Mouse (Mus musculus): ENCODE measurements around the gene Ssr2. TPM values are rescaled to one million over a fixed set of nuclear protein-coding genes. Genes with fewer than 3 reads are reported as not detected.

Gene Ssr2
- polyA plus RNA-seq, 1 experiment from 2014 or later: 187 TPM

DNA sequence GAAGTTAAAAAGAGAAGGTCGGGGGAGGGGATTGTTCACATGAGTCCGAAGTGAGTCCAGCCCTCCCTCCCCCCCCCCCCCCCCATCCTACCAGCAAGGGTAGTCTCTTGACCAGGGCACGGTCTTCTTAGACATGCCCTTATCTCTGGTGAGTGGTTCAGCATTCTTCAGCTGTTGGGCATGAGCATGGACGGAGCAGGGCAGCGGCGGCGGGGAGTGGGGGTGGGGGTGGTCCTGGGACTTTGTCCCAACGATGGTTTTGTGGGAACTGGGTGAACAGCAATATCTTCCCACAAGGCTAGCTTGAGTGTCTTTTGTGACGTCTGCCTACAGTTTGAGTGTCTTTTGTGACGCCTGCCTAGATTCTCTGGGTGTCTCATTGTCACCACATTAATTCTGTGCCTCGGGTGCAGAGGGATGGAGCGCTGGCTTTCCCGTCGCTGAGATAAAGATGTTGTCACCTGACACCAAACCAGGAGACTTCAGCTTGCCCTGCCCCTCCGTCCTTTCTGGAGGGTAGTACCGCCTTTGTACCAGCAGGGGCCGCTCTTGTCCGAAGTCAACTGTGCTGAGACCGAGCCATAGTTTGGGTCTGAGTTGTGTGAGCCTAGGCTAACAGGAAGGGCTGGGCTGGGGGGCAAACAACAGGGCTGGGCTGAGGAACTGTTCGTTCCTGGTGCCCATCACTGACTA lies 31.5 kb downstream of the Ssr2 start:
- Histone ChIP-seq H3K36me3 (no peaks in the 10 kb centered on the region), H3K4me3 (replicated peaks) (peak overlapping the region; percentile 25; the same call in 1 of the 2 replicates), H3K27me3 (peaks cover 4% of the 10 kb centered on the region; the same call in 1 of the 2 replicates), H3K4me1 (replicated peaks) (peaks cover 28% of the 10 kb centered on the region), H3K27ac (no peak overlapping the region), H3K4me2 (peak overlapping the region; percentile 51), H3K9ac (peak overlapping the region; percentile 41; the same call in 1 of the 2 replicates), H3K9me3 (replicated peaks) (no peaks in the 10 kb centered on the region)
- under 1% methylated on average over 20 of the region's 20 CpGs for WGBS (ENCODE audit: insufficient replicate concordance)
- DNase-seq (peak; percentile 80), ATAC-seq (ENCODE audit: low read depth) (peak; percentile 77)

GRCm38 (mm10) chr3:88607758-88608138 lies 32.1 kb downstream of the Ssr2 start:
- Histone ChIP-seq H3K27ac (no peak overlapping the region), H3K4me1 (replicated peaks) (peaks cover 28% of the 10 kb centered on the region), H3K9me3 (replicated peaks) (no peaks in the 10 kb centered on the region), H3K4me3 (replicated peaks) (no peak overlapping the region), H3K36me3 (no peaks in the 10 kb centered on the region), H3K9ac (peak overlapping the region; percentile 41; the same call in 1 of the 2 replicates), H3K27me3 (peaks cover 4% of the 10 kb centered on the region; the same call in 1 of the 2 replicates), H3K4me2 (peak overlapping the region; percentile 51)
- 23% methylated on average over 10 of the region's 10 CpGs for WGBS (ENCODE audit: insufficient replicate concordance)
- no peak for DNase-seq
- peak; percentile 25 for ATAC-seq (ENCODE audit: low read depth)

DNA sequence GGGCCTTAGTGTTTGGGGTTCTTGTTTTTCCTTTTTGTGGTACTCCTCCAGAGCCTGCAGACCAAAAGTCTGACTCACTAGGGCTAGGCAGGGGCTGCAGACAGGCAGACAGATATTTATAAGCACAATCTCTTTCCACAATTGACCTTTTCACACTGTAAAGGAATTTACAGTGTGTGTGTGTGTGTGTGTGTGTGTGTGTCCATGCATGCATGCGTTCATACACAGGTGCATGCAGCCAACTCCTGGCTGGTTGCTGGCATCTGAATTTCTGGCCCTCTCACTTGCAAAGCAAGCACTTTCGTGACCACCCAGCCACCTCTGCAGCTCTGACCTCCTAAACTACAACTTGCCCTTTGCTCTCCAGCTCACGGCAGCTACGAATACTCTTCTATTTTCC lies 33.4 kb downstream of the Ssr2 start:
- Histone ChIP-seq H3K4me2 (no peak overlapping the region), H3K9me3 (replicated peaks) (no peaks in the 10 kb centered on the region), H3K4me1 (replicated peaks) (peaks cover 22% of the 10 kb centered on the region), H3K36me3 (no peaks in the 10 kb centered on the region), H3K4me3 (replicated peaks) (no peak overlapping the region), H3K27me3 (peaks cover 4% of the 10 kb centered on the region; the same call in 1 of the 2 replicates), H3K9ac (no peak overlapping the region), H3K27ac (no peak overlapping the region)
- DNase-seq (no peak), ATAC-seq (ENCODE audit: low read depth) (no peak)
- WGBS (ENCODE audit: insufficient replicate concordance): 67% methylated on average over 4 of the region's 4 CpGs

DNA sequence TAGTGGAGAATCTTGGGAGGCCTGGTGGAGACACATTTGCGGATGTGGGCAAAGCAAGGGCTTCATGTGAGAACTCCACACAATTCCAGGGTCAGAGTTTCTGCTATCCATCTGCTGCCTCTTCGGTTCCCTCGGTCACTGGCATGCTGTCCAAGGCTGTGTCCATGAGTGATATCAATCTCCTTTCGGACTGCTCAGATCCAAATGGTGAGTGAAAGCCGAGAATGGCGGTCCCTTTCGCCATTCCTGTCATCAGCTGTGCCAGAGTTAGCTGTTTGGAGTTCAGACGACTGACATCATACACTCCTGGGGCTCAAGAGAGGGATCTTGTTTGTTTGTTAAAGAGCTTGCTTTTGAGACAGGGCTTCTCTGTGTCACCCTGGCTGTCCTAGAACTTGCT lies 38.7 kb downstream of the Ssr2 start:
- no peak for DNase-seq
- WGBS (ENCODE audit: insufficient replicate concordance): 71% methylated on average over 8 of the region's 8 CpGs
- no peaks in the 10 kb centered on the region for H3K27me3 ChIP-seq
- H3K36me3 ChIP-seq: no peaks in the 10 kb centered on the region
- no peak for ATAC-seq (ENCODE audit: low read depth)
- H3K4me1 ChIP-seq (replicated peaks): peaks cover 22% of the 10 kb centered on the region
- no peak overlapping the region for H3K4me3 ChIP-seq (replicated peaks)
- no peak overlapping the region for H3K4me2 ChIP-seq
- no peaks in the 10 kb centered on the region for H3K9me3 ChIP-seq (replicated peaks)
- H3K27ac ChIP-seq: no peak overlapping the region
- H3K9ac ChIP-seq: no peak overlapping the region

DNA sequence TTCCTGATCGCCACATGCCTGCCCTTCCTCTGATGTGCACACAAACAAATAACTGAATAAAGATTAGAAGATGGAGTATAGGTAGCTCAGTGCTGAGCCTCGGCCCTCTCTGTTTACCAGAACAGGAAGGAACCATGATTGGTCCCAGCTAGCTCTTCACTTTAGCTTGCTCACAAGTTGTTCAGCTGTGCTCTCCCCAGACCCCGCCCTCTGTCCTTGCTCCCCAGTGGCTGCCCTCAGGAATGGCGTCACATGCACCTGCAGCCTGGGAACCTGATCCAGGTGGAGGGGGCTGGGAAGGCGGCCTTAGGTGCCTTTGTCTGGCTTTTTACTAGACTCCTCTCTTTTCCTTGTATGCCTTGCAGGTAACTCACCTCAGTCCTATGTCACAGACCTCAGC lies 39.4 kb downstream of the Ssr2 start:
- H3K27me3 ChIP-seq: no peaks in the 10 kb centered on the region
- ATAC-seq (ENCODE audit: low read depth) (no peak), DNase-seq (no peak)
- no peak overlapping the region for H3K4me2 ChIP-seq
- H3K9ac ChIP-seq: no peak overlapping the region
- WGBS (ENCODE audit: insufficient replicate concordance): 59% methylated on average over 5 of the region's 5 CpGs
- H3K27ac ChIP-seq: no peak overlapping the region
- peaks cover 29% of the 10 kb centered on the region for H3K4me1 ChIP-seq (replicated peaks)
- H3K9me3 ChIP-seq (replicated peaks): no peaks in the 10 kb centered on the region
- no peak overlapping the region for H3K4me3 ChIP-seq (replicated peaks)
- no peaks in the 10 kb centered on the region for H3K36me3 ChIP-seq

GRCm38 (mm10) chr3:88615902-88616391 lies 40.3 kb downstream of the Ssr2 start:
- H3K4me1 ChIP-seq (replicated peaks): peaks cover 37% of the 10 kb centered on the region
- 69% methylated on average over 9 of the region's 9 CpGs for WGBS (ENCODE audit: insufficient replicate concordance)
- H3K27me3 ChIP-seq: 0 out of 2 replicates have a peak, but pooled peaks cover 5% of the 10 kb centered on the region
- H3K9ac ChIP-seq: no peak overlapping the region
- no peaks in the 10 kb centered on the region for H3K36me3 ChIP-seq
- no peaks in the 10 kb centered on the region for H3K9me3 ChIP-seq (replicated peaks)
- ATAC-seq (ENCODE audit: low read depth): no peak
- no peak overlapping the region for H3K4me3 ChIP-seq (replicated peaks)
- DNase-seq: no peak
- H3K4me2 ChIP-seq: no peak overlapping the region
- no peak overlapping the region for H3K27ac ChIP-seq

DNA sequence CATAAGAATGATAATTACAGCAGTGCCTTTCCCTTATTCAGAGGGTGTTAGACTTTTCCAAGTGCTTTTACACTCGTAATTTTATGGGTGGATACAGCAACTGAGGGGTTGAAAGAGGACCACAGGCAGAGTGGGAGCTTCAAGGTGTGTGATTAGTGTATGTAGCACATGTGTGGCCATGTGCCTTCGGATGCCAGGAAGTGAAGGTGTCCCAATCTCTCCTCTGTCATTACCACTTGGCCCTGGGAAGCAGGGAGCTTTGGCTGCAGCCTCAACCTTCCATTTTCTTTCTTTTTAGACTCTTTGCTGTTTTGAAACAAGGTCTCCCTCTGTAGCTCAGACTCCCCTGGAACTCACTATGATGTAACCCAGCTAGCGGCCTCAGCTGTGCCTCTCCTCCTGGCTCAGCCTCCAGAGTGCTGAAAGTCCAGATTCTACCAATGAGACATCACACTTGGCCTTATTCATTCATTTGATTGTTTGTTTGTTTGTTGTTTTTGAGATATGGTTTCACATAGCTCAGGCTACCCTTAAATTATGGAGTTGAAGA lies 41.4 kb downstream of the Ssr2 start:
- no peaks in the 10 kb centered on the region for H3K36me3 ChIP-seq
- H3K4me1 ChIP-seq (replicated peaks): peaks cover 48% of the 10 kb centered on the region
- H3K27ac ChIP-seq: no peak overlapping the region
- no peak overlapping the region for H3K9ac ChIP-seq
- 0 out of 2 replicates have a peak, but pooled peaks cover 5% of the 10 kb centered on the region for H3K27me3 ChIP-seq
- ATAC-seq (ENCODE audit: low read depth): no peak
- H3K4me2 ChIP-seq: no peak overlapping the region
- no peak overlapping the region for H3K4me3 ChIP-seq (replicated peaks)
- H3K9me3 ChIP-seq (replicated peaks): no peaks in the 10 kb centered on the region
- no peak for DNase-seq
- WGBS (ENCODE audit: insufficient replicate concordance): 59% methylated on average over 3 of the region's 3 CpGs

DNA sequence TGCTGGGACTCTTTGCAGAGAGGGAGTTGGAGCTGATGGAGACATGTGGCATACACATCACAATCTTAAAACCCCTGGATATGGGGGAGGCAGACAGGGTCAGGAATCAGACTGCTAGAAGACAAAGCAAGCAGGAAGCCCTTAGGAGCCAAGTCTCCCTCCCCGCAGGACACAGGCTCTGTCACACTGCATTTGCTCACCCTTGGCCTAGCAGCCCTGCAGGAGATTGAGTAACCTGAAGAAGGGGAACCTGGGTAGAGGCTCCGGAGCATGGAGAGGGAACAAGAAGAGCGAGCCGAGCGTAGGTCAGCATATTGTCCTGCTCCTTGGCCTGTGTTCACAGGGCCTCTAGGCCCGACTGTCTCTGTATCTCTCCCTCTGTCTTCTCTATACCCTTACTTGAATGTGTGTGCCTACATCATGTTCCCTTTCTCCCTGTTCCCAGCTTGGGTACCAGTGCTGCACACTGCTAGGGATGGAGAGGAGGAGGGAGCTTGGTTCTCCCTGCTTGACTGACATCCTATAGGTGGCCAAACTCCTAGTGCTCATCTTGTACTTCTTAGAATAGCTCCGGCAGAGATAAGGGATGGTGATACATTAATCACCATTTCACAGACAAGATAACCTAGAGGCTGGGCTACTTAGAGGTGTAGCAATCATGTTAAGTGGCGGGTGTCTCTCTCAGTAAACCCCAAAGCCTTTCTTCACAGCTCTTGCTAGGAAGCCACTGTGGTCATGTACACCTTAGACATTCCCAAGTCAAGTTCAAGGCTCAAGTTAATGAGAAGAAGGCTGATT lies 42.6 kb downstream of the Ssr2 start:
- Histone ChIP-seq H3K36me3 (no peaks in the 10 kb centered on the region), H3K9me3 (replicated peaks) (no peaks in the 10 kb centered on the region), H3K4me1 (replicated peaks) (peaks cover 60% of the 10 kb centered on the region), H3K4me3 (replicated peaks) (no peak overlapping the region), H3K9ac (no peak overlapping the region), H3K27ac (no peak overlapping the region), H3K27me3 (0 out of 2 replicates have a peak, but pooled peaks cover 5% of the 10 kb centered on the region), H3K4me2 (no peak overlapping the region)
- 58% methylated on average over 8 of the region's 8 CpGs for WGBS (ENCODE audit: insufficient replicate concordance)
- ATAC-seq (ENCODE audit: low read depth): peak; percentile 37
- DNase-seq: no peak

DNA sequence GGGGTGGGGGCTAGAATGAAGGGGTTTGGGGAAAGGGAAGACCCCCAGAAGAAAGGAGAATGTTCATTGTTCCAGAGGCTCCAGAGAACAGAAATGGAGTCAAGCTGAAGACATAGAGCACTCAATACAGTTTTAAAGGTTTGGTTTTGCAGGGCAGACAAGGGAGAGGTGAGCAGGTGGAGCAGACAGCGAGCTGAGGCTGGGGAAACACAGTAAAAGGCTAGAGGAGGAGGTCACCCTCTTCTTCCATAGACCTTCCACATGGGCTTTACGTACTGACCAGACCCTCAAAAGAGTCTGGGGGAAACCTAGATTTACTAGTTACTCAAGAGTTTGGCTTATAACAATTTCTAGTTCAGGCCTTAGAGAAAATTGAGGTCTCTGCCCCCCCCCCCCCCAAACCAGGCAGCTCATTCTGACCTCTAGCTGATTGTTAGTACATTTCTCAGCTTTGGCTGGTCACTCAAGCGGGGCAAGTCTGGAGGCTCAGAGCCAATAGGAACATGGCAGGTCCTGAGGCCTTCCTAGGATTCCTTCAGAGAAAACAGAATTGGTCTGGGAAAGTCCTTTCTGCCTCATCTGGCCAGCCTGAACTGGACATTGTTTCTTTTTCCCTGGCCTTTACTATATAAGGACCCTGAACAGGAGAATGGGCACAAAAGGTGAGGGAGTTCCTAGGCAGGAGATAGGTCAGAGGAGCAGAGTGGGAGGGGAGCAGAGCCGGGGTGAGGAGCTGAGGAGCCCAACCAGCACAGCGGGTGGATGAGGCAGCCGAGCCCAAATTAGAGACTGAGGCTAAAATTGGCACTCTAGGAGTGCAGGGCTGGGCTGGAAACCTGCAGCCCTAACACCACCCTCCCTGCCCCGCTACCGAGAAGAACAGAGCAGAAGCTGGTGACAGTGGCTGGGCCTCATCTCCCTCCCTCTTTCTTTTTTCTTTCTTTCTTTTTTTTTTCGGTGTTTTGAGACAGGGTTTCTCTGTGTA lies 43.7 kb downstream of the Ssr2 start:
- peaks cover 72% of the 10 kb centered on the region for H3K4me1 ChIP-seq (replicated peaks)
- no peak overlapping the region for H3K9ac ChIP-seq
- no peak overlapping the region for H3K27ac ChIP-seq
- ATAC-seq (ENCODE audit: low read depth) (no peak), DNase-seq (no peak)
- H3K4me2 ChIP-seq: peak overlapping the region; percentile 99; the same call in 1 of the 2 replicates
- no peaks in the 10 kb centered on the region for H3K9me3 ChIP-seq (replicated peaks)
- WGBS (ENCODE audit: insufficient replicate concordance): 40% methylated on average over 9 of the region's 9 CpGs
- no peaks in the 10 kb centered on the region for H3K36me3 ChIP-seq
- H3K4me3 ChIP-seq (replicated peaks): no peak overlapping the region
- 0 out of 2 replicates have a peak, but pooled peaks cover 5% of the 10 kb centered on the region for H3K27me3 ChIP-seq

DNA sequence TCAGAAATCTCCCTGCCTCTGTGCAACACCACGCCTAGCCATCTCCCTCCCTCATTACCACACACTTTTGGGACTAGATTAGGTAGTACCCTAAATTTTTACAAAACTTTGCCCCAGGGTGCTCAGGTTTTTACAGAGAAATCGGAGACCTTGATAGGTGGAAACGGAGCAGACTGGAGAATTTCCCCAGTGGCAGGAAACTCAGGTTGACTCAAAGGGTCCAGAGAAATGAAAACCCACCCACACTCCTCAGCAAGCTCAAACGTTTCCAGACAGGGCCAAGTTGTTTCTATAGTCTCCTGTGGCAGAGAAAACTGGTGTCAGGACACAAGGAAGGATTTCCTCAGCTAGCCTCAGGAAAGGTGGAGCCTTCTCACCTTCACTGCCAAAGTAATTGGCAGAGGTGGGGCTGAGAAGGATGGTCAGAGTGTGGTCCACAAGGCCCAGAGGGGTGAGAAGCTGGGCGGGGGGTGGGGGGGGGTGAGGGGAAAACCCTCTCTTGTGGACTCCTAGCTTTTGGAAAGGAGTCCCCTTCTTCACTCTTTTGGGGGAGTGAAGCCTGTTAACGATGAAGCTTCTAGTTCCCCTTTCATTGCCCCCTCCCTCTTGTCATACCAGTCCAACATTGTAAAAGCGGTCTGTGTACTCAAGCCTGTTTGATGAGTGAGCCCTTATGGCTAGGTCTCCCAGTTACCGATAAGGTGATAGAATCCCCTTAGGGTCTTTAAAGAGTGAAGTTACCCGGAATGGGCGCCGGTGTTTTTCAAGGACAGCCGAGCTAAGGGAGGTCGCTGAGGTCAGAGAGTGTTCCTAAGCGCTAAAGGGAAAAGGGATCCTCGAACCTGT lies 44.7 kb downstream of the Ssr2 start:
- H3K27ac ChIP-seq: peak overlapping the region; percentile 86; the same call in 1 of the 2 replicates
- DNase-seq (no peak), ATAC-seq (ENCODE audit: low read depth) (no peak)
- H3K4me1 ChIP-seq (replicated peaks): peaks cover 81% of the 10 kb centered on the region
- peak overlapping the region; percentile 85 for H3K9ac ChIP-seq
- H3K9me3 ChIP-seq (replicated peaks): no peaks in the 10 kb centered on the region
- 11% methylated on average over 15 of the region's 15 CpGs for WGBS (ENCODE audit: insufficient replicate concordance)
- H3K36me3 ChIP-seq: no peaks in the 10 kb centered on the region
- 0 out of 2 replicates have a peak, but pooled peaks cover 5% of the 10 kb centered on the region for H3K27me3 ChIP-seq
- peak overlapping the region; percentile 99 for H3K4me2 ChIP-seq
- H3K4me3 ChIP-seq (replicated peaks): peak overlapping the region; percentile 78
